Mouse (Mus musculus) heart, embryonic 12.5 days (tissue): ENCODE data around the gene Lamb3. TPM values are rescaled to one million over a fixed set of nuclear protein-coding genes. Genes with fewer than 3 reads are reported as not detected.

ENCODE experiments used
- ATAC-seq: fragments of 200-750 bp; cut with Nextera tagmentation; 2 replicates; pipeline ENCODE4 v1.8.0; 2017; ENCODE audit warnings: moderate TSS enrichment, moderate library complexity; ENCODE audit not compliant: insufficient number of reproducible peaks, low FRiP score
- H3K27ac ChIP-seq: fragments of 300-500 bp; sonication (generic); 2 replicates; pipeline ENCODE4 v1.5.1; 2016; ENCODE audit warnings: mild to moderate bottlenecking, moderate library complexity; ENCODE audit not compliant: poor library complexity, severe bottlenecking
- H3K27me3 ChIP-seq: fragments of 300-500 bp; sonication (generic); replicated peaks from 2 replicates; pipeline ENCODE4 v1.6.1; 2016; ENCODE audit warnings: mild to moderate bottlenecking, moderate library complexity
- H3K36me3 ChIP-seq: fragments of 300-500 bp; sonication (generic); 2 replicates; pipeline ENCODE4 v1.6.1; 2016; ENCODE audit warnings: mild to moderate bottlenecking, moderate library complexity
- H3K4me1 ChIP-seq: fragments of 300-500 bp; sonication (generic); replicated peaks from 2 replicates; pipeline ENCODE4 v1.6.1; 2016; ENCODE audit warnings: mild to moderate bottlenecking
- H3K4me2 ChIP-seq: fragments of 300-500 bp; sonication (generic); 2 replicates; pipeline ENCODE4 v1.6.1; 2016; ENCODE audit warnings: mild to moderate bottlenecking, moderate library complexity
- H3K4me3 ChIP-seq: fragments of 300-500 bp; sonication (generic); 2 replicates; pipeline ENCODE4 v1.5.1; 2016; ENCODE audit warnings: mild to moderate bottlenecking
- H3K9ac ChIP-seq: fragments of 300-500 bp; sonication (generic); 2 replicates; pipeline ENCODE4 v1.6.1; 2016; ENCODE audit warnings: mild to moderate bottlenecking, moderate library complexity
- H3K9me3 ChIP-seq: fragments of 300-500 bp; sonication (generic); replicated peaks from 2 replicates; pipeline ENCODE4 v1.6.1; 2016; ENCODE audit warnings: mild to moderate bottlenecking, moderate library complexity
- WGBS: fragments of 180-500 bp; shearing (Covaris S2); methylation state at CpG from one replicate; pipeline ENCODE4 v1.1.7; 2016; 5-methylcytosine and 5-hydroxymethylcytosine counted together
- polyA plus RNA-seq: library from polyadenylated mRNA; unstranded; fragments of >200 nt; fragmentation: Nextera tagmentation; extraction: Ambion mirVana; gene quantifications from 2 replicates; pipeline ENCODE4 v1.2.1, GENCODE M21; 2016

Gene Lamb3
- polyA plus RNA-seq, result 2.3 and 2.5 TPM in 2 replicates

- Histone ChIP-seq H3K36me3 (no peaks in the 10 kb centered on the region), H3K27me3 (no peaks in the 10 kb centered on the region), H3K4me1 (0 out of 2 replicates have a peak, but pooled peaks cover 6% of the 10 kb centered on the region), H3K4me2 (no peak within 1 kb of the TSS), H3K9me3 (no peaks in the 10 kb centered on the region), H3K9ac (no peak within 1 kb of the TSS), H3K4me3 (no peak within 1 kb of the TSS), H3K27ac (no peak within 1 kb of the TSS)
- no peak for ATAC-seq
- 90% methylated on average over 3 of the region's 3 CpGs for WGBS
These were observed at the start of gene Lamb3 for GRCm38 (mm10) chr1:193207503-193207902. Lamb3 (plus strand) TSS chr1:193207699.

- Histone ChIP-seq H3K4me2 (no peak overlapping the region), H3K4me1 (peaks cover 21% of the 10 kb centered on the region), H3K36me3 (no peaks in the 10 kb centered on the region), H3K27me3 (peaks cover 13% of the 10 kb centered on the region), H3K9ac (no peak overlapping the region), H3K9me3 (no peaks in the 10 kb centered on the region), H3K4me3 (no peak overlapping the region), H3K27ac (no peak overlapping the region)
- ATAC-seq, result no peak
- WGBS, result 30% methylated on average over 3 of the region's 3 CpGs
These were observed 48.3 kb upstream of the Lamb3 start for GRCm38 (mm10) chr1:193159163-193159562.

GRCm38 (mm10) chr1:193159613-193160012 is 47.9 kb upstream of the Lamb3 start:
- Histone ChIP-seq H3K4me2 (no peak overlapping the region), H3K9ac (no peak overlapping the region), H3K27ac (no peak overlapping the region), H3K4me1 (peaks cover 21% of the 10 kb centered on the region), H3K4me3 (no peak overlapping the region), H3K27me3 (peaks cover 8% of the 10 kb centered on the region), H3K9me3 (no peaks in the 10 kb centered on the region), H3K36me3 (no peaks in the 10 kb centered on the region)
- 41% methylated on average over 1 of the region's 1 CpGs for WGBS
- no peak for ATAC-seq

GRCm38 (mm10) chr1:193160317-193161032 is 47.0 kb upstream of the Lamb3 start:
- peak overlapping the region; percentile 31 for H3K4me3 ChIP-seq
- H3K9me3 ChIP-seq, result no peaks in the 10 kb centered on the region
- H3K36me3 ChIP-seq, result no peaks in the 10 kb centered on the region
- peak overlapping the region; percentile 57 for H3K4me2 ChIP-seq
- peaks cover 21% of the 10 kb centered on the region for H3K4me1 ChIP-seq
- no peak overlapping the region for H3K27ac ChIP-seq
- peak; percentile 71 for ATAC-seq
- no peak overlapping the region for H3K9ac ChIP-seq
- peaks cover 2% of the 10 kb centered on the region for H3K27me3 ChIP-seq
- 14% methylated on average over 18 of the region's 18 CpGs for WGBS

- WGBS, result 87% methylated on average over 3 of the region's 3 CpGs
- ATAC-seq, result no peak
These were observed 39.8 kb upstream of the Lamb3 start, which contains the start of gene A130010J15Rik for GRCm38 (mm10) chr1:193167746-193168145. A130010J15Rik (plus strand) TSS chr1:193168046.

GRCm38 (mm10) chr1:193169228-193169627 is 38.3 kb upstream of the Lamb3 start:
- H3K9ac ChIP-seq, result no peak overlapping the region
- no peak overlapping the region for H3K4me3 ChIP-seq
- H3K36me3 ChIP-seq, result no peaks in the 10 kb centered on the region
- H3K4me1 ChIP-seq, result peaks cover 18% of the 10 kb centered on the region
- H3K27me3 ChIP-seq, result no peaks in the 10 kb centered on the region
- no peak for ATAC-seq
- 74% methylated on average over 7 of the region's 7 CpGs for WGBS
- H3K9me3 ChIP-seq, result no peaks in the 10 kb centered on the region
- no peak overlapping the region for H3K27ac ChIP-seq
- H3K4me2 ChIP-seq, result no peak overlapping the region

More at GRCm38 (mm10) chr1:193167746-193168145, 39.8 kb upstream of the Lamb3 start, which contains the start of gene A130010J15Rik:
- Histone ChIP-seq H3K9ac (no peak within 1 kb of the TSS), H3K36me3 (no peaks in the 10 kb centered on the region), H3K4me1 (peaks cover 12% of the 10 kb centered on the region), H3K27ac (no peak within 1 kb of the TSS), H3K4me3 (no peak within 1 kb of the TSS), H3K4me2 (no peak within 1 kb of the TSS), H3K27me3 (no peaks in the 10 kb centered on the region), H3K9me3 (no peaks in the 10 kb centered on the region)

GRCm38 (mm10) chr1:193169856-193170255 is 37.6 kb upstream of the Lamb3 start:
- Histone ChIP-seq H3K27ac (no peak overlapping the region), H3K9ac (no peak overlapping the region), H3K27me3 (no peaks in the 10 kb centered on the region), H3K4me1 (peaks cover 24% of the 10 kb centered on the region), H3K4me3 (no peak overlapping the region), H3K9me3 (no peaks in the 10 kb centered on the region), H3K36me3 (no peaks in the 10 kb centered on the region), H3K4me2 (no peak overlapping the region)
- ATAC-seq, result no peak
- 84% methylated on average over 2 of the region's 2 CpGs for WGBS

- Histone ChIP-seq H3K9me3 (no peaks in the 10 kb centered on the region), H3K4me2 (peak overlapping the region; percentile 81), H3K27me3 (no peaks in the 10 kb centered on the region), H3K27ac (peak overlapping the region; percentile 82), H3K9ac (peak overlapping the region; percentile 85), H3K36me3 (no peaks in the 10 kb centered on the region), H3K4me1 (peaks cover 36% of the 10 kb centered on the region), H3K4me3 (peak overlapping the region; percentile 83)
- ATAC-seq, result peak; percentile 99
- 1% methylated on average over 48 of the region's 48 CpGs for WGBS
These were observed 34.3 kb upstream of the Lamb3 start for GRCm38 (mm10) chr1:193172991-193173809.

- WGBS, result 19% methylated on average over 9 of the region's 9 CpGs
- H3K27me3 ChIP-seq, result no peaks in the 10 kb centered on the region
- no peak for ATAC-seq
- H3K27ac ChIP-seq, result peak overlapping the region; percentile 82
- peaks cover 36% of the 10 kb centered on the region for H3K4me1 ChIP-seq
- H3K4me3 ChIP-seq, result peak overlapping the region; percentile 83
- no peaks in the 10 kb centered on the region for H3K9me3 ChIP-seq
- peak overlapping the region; percentile 81 for H3K4me2 ChIP-seq
- no peaks in the 10 kb centered on the region for H3K36me3 ChIP-seq
- peak overlapping the region; percentile 85 for H3K9ac ChIP-seq
These were observed 33.7 kb upstream of the Lamb3 start for GRCm38 (mm10) chr1:193173810-193174129.

GRCm38 (mm10) chr1:193174143-193174733 is 33.3 kb upstream of the Lamb3 start:
- Histone ChIP-seq H3K4me2 (peak overlapping the region; percentile 81), H3K9ac (peak overlapping the region; percentile 85), H3K27me3 (no peaks in the 10 kb centered on the region), H3K4me1 (peaks cover 36% of the 10 kb centered on the region), H3K4me3 (peak overlapping the region; percentile 83), H3K9me3 (no peaks in the 10 kb centered on the region), H3K27ac (peak overlapping the region; percentile 82), H3K36me3 (no peaks in the 10 kb centered on the region)
- ATAC-seq, result no peak
- 57% methylated on average over 13 of the region's 13 CpGs for WGBS

- H3K4me3 ChIP-seq, result no peak overlapping the region
- H3K27ac ChIP-seq, result no peak overlapping the region
- H3K9ac ChIP-seq, result no peak overlapping the region
- no peaks in the 10 kb centered on the region for H3K9me3 ChIP-seq
- no peaks in the 10 kb centered on the region for H3K27me3 ChIP-seq
- no peak overlapping the region for H3K4me2 ChIP-seq
- H3K4me1 ChIP-seq, result 0 out of 2 replicates have a peak, but pooled peaks cover 4% of the 10 kb centered on the region
- no peaks in the 10 kb centered on the region for H3K36me3 ChIP-seq
- no peak for ATAC-seq
- 73% methylated on average over 3 of the region's 3 CpGs for WGBS
These were observed 26.4 kb upstream of the Lamb3 start for GRCm38 (mm10) chr1:193181104-193181503.
